Mouse (Mus musculus) limb, embryonic 15.5 days (tissue): ENCODE results near the gene Odf3l1. TPM values are rescaled to one million over a fixed set of nuclear protein-coding genes. Genes with fewer than 3 reads are reported as not detected.
"Not testable (repeated sequence)": the region's sequence is repeated elsewhere in the genome, so short reads cannot be mapped to it uniquely, and the experiment has no call there.

Source experiments
- ATAC-seq: fragments of 200-750 bp; cut with Nextera tagmentation; 2 replicates; pipeline ENCODE4 v1.8.0; 2017; ENCODE audit warnings: low read depth, moderate TSS enrichment; ENCODE audit not compliant: insufficient number of reproducible peaks, low FRiP score, low TSS enrichment
- H3K27ac ChIP-seq: fragments of 300-500 bp; sonication (generic); 2 replicates; pipeline ENCODE4 v1.5.1; 2015; ENCODE audit warnings: moderate library complexity, mild to moderate bottlenecking, inconsistent platforms
- H3K27me3 ChIP-seq: fragments of 300-500 bp; sonication (generic); 2 replicates; pipeline ENCODE4 v1.6.1; 2015; ENCODE audit warnings: inconsistent platforms
- H3K36me3 ChIP-seq: fragments of 300-500 bp; sonication (generic); 2 replicates; pipeline ENCODE4 v1.6.1; 2015; ENCODE audit warnings: inconsistent platforms
- H3K4me1 ChIP-seq: fragments of 300-500 bp; sonication (generic); 2 replicates; pipeline ENCODE4 v1.6.1; 2015; ENCODE audit warnings: inconsistent platforms
- H3K4me2 ChIP-seq: fragments of 300-500 bp; sonication (generic); 2 replicates; pipeline ENCODE4 v1.6.1; 2015; ENCODE audit warnings: mild to moderate bottlenecking, inconsistent platforms
- H3K4me3 ChIP-seq: fragments of 300-500 bp; sonication (generic); 2 replicates; pipeline ENCODE4 v1.5.1; 2015; ENCODE audit warnings: mild to moderate bottlenecking, inconsistent platforms
- H3K9ac ChIP-seq: fragments of 300-500 bp; sonication (generic); 2 replicates; pipeline ENCODE4 v1.6.1; 2015; ENCODE audit warnings: inconsistent platforms
- H3K9me3 ChIP-seq: fragments of 300-500 bp; sonication (generic); 2 replicates; pipeline ENCODE4 v1.6.1; 2016; ENCODE audit warnings: inconsistent platforms
- WGBS: fragments of 180-500 bp; shearing (Covaris S2); methylation state at CpG from one replicate; pipeline ENCODE4 v1.1.7; 2015; 5-methylcytosine and 5-hydroxymethylcytosine counted together
- polyA plus RNA-seq: library from polyadenylated mRNA; unstranded; fragments of >200 nt; fragmentation: Nextera tagmentation; extraction: Ambion mirVana; gene quantifications from 2 replicates; pipeline ENCODE4 v1.2.1, GENCODE M21; 2015

The Odf3l1 gene
- 1.00 and 3.4 TPM in 2 replicates for polyA plus RNA-seq

DNA sequence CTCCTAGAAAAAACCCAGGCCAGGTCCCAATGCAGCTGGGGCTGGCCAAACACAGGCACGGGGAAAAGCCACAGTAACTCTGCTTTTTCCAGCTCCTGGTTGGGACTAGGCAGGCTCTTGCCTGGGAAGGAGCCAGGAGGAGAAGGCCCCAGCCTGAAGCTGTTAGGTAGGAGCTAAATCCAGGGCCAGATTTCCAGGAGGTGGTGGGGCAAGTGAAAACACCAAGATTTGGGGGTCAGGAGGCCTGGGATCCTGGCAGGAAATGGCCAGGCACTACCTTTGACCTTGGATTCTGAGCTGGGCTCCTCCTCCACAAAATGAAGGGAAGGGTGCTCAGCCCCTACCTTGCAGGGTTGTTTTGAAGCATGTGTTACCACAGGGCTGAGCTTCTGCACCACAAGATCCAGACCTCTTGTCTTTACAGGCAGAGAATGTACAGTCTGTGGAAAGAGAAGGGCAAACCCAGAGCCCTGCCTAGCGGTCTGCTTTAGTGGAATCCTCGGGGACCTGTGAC, at the start of gene Odf3l1:
Gene Odf3l1, minus strand, starts transcription at position 464 of the 514 bp plus-strand sequence.
- Histone ChIP-seq H3K9me3 (no peaks in the 10 kb centered on the region), H3K4me1 (peaks cover 78% of the 10 kb centered on the region), H3K4me3 (peak within 1 kb of the TSS; percentile 63), H3K27me3 (no peaks in the 10 kb centered on the region; the same call in 1 of the 2 replicates), H3K36me3 (no peaks in the 10 kb centered on the region), H3K27ac (peak within 1 kb of the TSS; percentile 90), H3K9ac (peak within 1 kb of the TSS; percentile 77), H3K4me2 (peak within 1 kb of the TSS; percentile 67)
- ATAC-seq, result 0 out of 2 replicates have a peak, but pooled peaks have one; percentile 20
- 7% methylated on average over 3 of the region's 3 CpGs for WGBS

DNA sequence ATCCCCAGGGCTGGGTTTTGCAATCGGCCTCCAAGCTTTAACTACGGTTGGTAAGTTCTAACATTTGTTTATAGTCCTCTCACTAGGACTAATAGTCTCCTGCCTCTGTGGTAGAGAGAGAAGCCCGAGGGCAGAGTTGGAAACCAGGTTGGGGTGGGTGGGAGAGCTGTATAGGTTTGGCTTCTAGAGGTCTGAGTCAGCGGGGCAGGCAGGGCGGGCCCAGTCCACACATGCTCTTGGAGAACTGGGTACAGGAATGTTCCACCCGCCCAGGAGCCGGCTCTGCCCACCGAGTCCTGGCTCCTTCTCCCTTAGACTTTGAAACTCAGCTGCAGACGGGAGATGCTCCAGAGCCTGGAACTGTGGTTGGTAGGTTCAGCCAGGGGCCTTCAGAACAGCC, 49.5 kb upstream of the Odf3l1 start:
- H3K4me3 ChIP-seq, result no peak overlapping the region
- H3K4me1 ChIP-seq, result peaks cover 15% of the 10 kb centered on the region
- no peak overlapping the region for H3K4me2 ChIP-seq
- H3K27ac ChIP-seq, result peak overlapping the region; percentile 43
- WGBS, result 49% methylated on average over 9 of the region's 9 CpGs
- peaks cover 44% of the 10 kb centered on the region for H3K36me3 ChIP-seq
- no peak overlapping the region for H3K9ac ChIP-seq
- no peaks in the 10 kb centered on the region for H3K27me3 ChIP-seq
- peak; percentile 65; the same call in 1 of the 2 replicates for ATAC-seq
- no peaks in the 10 kb centered on the region for H3K9me3 ChIP-seq

DNA sequence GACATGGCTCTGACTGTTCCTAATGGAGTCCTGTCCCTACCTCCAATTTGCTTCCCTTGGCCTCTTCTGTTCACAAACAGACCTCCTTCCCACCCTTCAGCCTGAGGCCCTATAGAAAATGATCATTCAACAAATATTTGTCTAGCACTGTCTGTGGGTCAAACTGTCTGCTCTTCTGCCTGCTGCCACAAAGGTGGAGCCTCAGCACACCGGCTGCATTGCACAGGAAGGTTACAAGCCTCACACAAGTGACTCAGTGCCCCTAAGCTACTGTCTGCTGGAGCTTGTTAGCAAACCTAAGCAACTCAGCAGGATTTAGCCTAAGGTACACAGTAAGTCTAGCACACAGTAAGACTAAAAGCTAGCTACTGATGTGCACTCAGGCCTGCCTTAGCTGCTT, 46.5 kb upstream of the Odf3l1 start:
- ATAC-seq, result no peak
- Histone ChIP-seq H3K4me1 (peaks cover 14% of the 10 kb centered on the region), H3K4me2 (no peak overlapping the region), H3K4me3 (no peak overlapping the region), H3K9me3 (no peaks in the 10 kb centered on the region), H3K9ac (no peak overlapping the region), H3K27me3 (no peaks in the 10 kb centered on the region), H3K36me3 (peaks cover 14% of the 10 kb centered on the region), H3K27ac (no peak overlapping the region)
- WGBS, result 59% methylated on average over 1 of the region's 1 CpGs

DNA sequence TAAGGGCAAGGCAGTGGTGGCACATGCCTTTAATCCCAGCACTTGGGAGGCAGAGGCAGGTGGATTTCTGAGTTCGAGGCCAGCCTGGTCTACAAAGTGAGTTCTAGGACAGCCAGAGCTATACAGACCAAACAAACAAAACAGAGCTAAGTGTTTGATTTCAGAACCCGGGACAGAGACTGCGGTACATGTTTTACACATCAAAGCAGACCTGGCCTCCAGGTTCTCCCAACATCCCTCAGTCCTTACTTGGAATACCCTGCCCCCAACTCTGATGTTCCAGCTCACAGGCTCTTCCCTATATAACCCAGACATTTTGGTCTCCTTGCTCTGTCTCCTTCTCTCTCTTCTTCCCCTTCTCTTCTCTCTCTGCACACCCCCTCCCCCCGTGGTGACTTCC, 45.5 kb upstream of the Odf3l1 start:
- 34% methylated on average over 4 of the region's 4 CpGs for WGBS
- not testable (repeated sequence) for H3K9ac ChIP-seq, H3K27me3 ChIP-seq, H3K4me2 ChIP-seq, H3K36me3 ChIP-seq, H3K27ac ChIP-seq, H3K9me3 ChIP-seq, ATAC-seq, H3K4me3 ChIP-seq
- peaks cover 12% of the 10 kb centered on the region for H3K4me1 ChIP-seq

DNA sequence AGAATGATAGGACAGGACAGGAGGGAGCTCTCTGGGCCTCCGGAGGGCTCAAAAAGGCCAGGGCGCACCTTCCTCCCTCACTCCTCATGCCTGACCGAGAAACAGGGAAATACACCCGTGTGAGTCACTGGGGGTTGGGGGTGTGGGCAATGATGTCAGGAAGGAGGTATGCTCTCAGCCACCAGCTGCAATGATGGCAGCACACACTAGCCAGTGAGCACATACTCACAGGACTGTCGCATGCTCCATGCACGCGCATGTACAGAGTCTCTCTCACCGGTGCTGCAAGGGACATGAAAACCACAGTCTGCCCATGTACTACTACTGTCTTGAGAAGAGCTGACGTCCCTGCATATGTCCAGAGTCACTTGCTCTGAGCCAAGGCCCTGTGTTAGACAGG, 43.1 kb upstream of the Odf3l1 start:
- no peaks in the 10 kb centered on the region for H3K9me3 ChIP-seq
- no peaks in the 10 kb centered on the region for H3K4me1 ChIP-seq
- H3K27ac ChIP-seq, result no peak overlapping the region
- ATAC-seq, result no peak
- no peak overlapping the region for H3K9ac ChIP-seq
- no peak overlapping the region for H3K4me2 ChIP-seq
- H3K27me3 ChIP-seq, result no peaks in the 10 kb centered on the region
- WGBS, result 81% methylated on average over 9 of the region's 9 CpGs
- no peaks in the 10 kb centered on the region for H3K36me3 ChIP-seq
- H3K4me3 ChIP-seq, result no peak overlapping the region

DNA sequence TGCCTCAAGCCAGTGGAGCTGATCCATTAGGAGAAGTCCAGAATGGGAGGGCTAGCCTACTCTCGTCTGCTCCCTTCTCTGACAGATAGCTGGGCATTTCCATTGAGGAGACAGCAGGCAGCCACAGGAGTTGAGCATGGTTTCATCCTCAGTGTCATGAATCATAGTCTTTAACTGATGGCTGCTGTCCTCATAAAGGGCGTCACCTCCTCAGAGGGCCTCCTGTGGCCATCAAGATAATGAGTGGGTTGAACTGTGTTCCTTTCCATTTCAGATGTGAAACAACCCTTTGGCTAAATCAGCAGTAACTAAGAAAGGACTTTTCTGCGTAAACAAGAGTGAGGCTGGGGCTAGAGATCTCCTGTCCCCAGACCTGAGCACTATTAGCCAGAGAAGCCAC, 39.2 kb upstream of the Odf3l1 start:
- Histone ChIP-seq H3K4me3 (no peak overlapping the region), H3K27ac (no peak overlapping the region), H3K27me3 (no peaks in the 10 kb centered on the region), H3K36me3 (peaks cover 9% of the 10 kb centered on the region; the same call in 1 of the 2 replicates), H3K4me1 (peaks cover 24% of the 10 kb centered on the region), H3K9me3 (no peaks in the 10 kb centered on the region), H3K9ac (no peak overlapping the region), H3K4me2 (no peak overlapping the region)
- no peak for ATAC-seq
- 68% methylated on average over 3 of the region's 3 CpGs for WGBS

DNA sequence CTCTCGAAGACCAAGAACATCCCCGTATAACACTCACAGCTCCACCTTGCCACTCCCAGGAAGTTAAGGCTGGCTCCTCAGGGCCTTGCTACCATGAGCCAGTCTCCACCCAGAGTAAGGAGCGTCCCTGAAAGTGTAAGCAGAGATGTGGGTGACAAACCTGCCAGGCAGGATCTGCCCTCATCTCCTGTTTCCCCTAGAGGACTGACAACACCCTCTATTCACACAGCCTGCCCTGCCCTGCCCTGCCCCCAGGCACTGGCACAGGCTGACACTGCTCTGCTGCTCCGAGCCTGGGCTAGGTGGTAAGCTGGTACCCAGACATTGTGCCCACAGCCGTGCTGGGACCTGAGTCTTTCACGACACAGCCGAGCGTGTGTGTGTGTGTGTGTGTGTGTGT, 36.7 kb upstream of the Odf3l1 start:
- ATAC-seq, result no peak; the same call in 1 of the 2 replicates
- Histone ChIP-seq H3K9ac (no peak overlapping the region), H3K4me3 (no peak overlapping the region), H3K4me1 (peaks cover 24% of the 10 kb centered on the region), H3K9me3 (no peaks in the 10 kb centered on the region), H3K4me2 (no peak overlapping the region), H3K36me3 (peaks cover 33% of the 10 kb centered on the region), H3K27me3 (no peaks in the 10 kb centered on the region), H3K27ac (peak overlapping the region; percentile 71; the same call in 1 of the 2 replicates)
- WGBS, result 49% methylated on average over 8 of the region's 8 CpGs

DNA sequence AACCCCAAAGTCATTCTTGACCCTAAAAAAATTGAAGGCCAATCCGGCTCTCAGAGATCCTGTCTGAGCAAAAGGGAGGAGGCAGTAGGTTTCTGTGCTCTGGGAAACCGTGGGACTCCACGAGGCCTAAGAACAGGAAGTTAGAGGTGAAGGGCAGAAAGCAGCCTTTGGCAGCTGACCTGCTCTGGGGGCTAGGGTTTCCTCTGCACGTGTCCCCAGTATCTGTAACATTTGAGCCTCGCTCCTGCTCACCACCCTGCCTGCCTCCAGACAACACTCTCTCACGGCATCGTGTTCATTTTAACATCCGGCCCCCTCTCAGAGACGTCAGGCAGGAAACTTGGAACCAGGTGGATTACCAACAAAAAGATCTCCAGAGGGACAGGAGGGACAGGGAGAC, 36.1 kb upstream of the Odf3l1 start:
- ATAC-seq, result no peak
- Histone ChIP-seq H3K4me2 (no peak overlapping the region), H3K27me3 (no peaks in the 10 kb centered on the region), H3K27ac (peak overlapping the region; percentile 71), H3K4me1 (peaks cover 24% of the 10 kb centered on the region), H3K9ac (no peak overlapping the region), H3K9me3 (no peaks in the 10 kb centered on the region), H3K4me3 (no peak overlapping the region), H3K36me3 (peaks cover 35% of the 10 kb centered on the region)
- WGBS, result 27% methylated on average over 9 of the region's 9 CpGs

DNA sequence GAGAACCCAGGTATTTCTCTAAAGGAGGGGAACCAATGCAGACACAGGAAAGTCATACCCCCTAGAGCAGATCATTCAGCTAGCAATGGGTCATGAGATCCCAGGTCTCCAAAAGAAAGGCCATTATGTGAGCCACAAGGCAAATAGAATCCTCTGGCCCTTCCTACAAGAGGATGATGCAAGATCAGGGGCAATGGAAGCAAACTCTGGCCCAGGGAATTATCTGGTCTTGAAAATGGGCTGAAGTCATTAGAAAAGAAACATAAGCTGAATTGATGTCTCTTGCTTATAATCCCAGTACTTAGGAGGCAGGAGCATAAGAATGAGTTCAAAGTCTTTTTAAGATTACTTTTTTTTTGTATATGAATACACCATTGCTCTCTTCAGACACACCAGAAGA, 35.6 kb upstream of the Odf3l1 start:
- Histone ChIP-seq H3K9ac (no peak overlapping the region), H3K4me1 (peaks cover 24% of the 10 kb centered on the region), H3K36me3 (peaks cover 35% of the 10 kb centered on the region), H3K4me3 (no peak overlapping the region), H3K9me3 (no peaks in the 10 kb centered on the region), H3K4me2 (no peak overlapping the region), H3K27me3 (no peaks in the 10 kb centered on the region), H3K27ac (0 out of 2 replicates have a peak overlapping the region, but pooled peaks have one; percentile 71)
- ATAC-seq, result no peak

DNA sequence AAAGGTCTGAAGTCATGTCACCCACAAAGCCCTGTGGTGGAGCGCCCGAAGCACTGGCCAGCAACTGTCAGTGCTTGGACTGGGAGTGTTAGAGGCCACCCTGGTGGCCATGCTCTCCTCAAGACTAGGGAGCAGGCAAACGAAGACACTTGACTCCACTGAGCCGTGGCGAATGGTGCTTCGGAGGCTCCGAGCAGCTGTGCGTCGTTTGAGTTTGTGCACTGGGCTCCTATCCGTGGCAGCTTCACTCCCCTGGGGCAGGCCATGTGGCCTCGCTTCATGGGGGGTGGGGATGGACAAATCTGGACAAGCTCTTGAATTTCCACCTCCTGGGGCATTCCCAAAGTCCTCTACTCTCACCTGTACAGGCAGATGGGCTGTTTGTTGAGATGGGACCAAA, 34.9 kb upstream of the Odf3l1 start:
- WGBS, result 63% methylated on average over 11 of the region's 11 CpGs
- ATAC-seq, result no peak
- no peak overlapping the region for H3K27ac ChIP-seq

DNA sequence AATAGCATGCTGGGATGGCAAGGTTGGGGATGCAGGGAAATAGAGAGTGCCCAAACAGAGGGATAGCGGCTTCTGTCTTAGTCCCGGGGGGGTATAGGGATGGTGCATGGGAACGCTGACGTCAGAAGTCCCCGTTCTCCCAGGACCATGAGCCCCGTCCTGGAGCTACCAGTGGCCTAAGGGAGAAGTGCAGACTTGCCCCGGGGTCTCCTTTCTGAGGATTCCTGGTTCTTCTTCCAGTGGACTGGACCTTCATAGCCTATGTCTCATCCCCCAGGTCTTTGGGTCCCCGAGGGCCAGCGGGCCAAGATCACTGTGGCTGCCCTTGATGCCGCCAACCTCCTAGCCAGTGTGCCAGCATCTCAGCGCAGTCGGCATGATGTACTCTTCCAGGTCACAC, 32.3 kb upstream of the Odf3l1 start:
- H3K27ac ChIP-seq, result no peak overlapping the region
- no peak for ATAC-seq

More for the DNA sequence above, 34.9 kb upstream of the Odf3l1 start:
- H3K9ac ChIP-seq, result no peak overlapping the region
- no peaks in the 10 kb centered on the region for H3K27me3 ChIP-seq
- H3K9me3 ChIP-seq, result no peaks in the 10 kb centered on the region
- peaks cover 24% of the 10 kb centered on the region for H3K4me1 ChIP-seq
- H3K4me2 ChIP-seq, result no peak overlapping the region
- H3K36me3 ChIP-seq, result peaks cover 41% of the 10 kb centered on the region
- no peak overlapping the region for H3K4me3 ChIP-seq

DNA sequence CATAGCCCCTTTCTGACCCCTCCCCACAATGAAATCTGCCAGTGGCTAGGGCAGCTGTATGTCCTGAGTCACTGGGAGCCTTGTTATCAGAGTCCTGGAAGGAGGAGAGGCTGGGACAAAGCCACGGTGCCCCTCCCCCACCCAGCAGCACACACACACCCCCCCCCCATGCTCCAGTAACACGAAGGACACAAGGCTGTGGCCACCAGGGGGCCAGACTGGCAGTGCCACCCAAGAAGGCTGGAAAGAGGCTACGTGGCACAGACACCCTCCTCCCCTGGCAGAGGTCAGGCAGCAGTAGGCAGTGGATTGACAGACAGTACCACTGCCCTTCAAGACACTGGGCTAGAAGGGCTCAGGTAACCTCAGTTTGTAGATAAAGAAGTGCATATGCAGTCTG, 29.5 kb upstream of the Odf3l1 start:
- 25% methylated on average over 3 of the region's 3 CpGs for WGBS
- peaks cover 85% of the 10 kb centered on the region for H3K36me3 ChIP-seq
- H3K4me2 ChIP-seq, result no peak overlapping the region
- no peak overlapping the region for H3K4me3 ChIP-seq
- no peak overlapping the region for H3K27ac ChIP-seq
- H3K4me1 ChIP-seq, result peaks cover 20% of the 10 kb centered on the region
- no peak for ATAC-seq
- H3K27me3 ChIP-seq, result no peaks in the 10 kb centered on the region; the same call in 1 of the 2 replicates
- H3K9me3 ChIP-seq, result no peaks in the 10 kb centered on the region
- no peak overlapping the region for H3K9ac ChIP-seq

More for the DNA sequence above, 32.3 kb upstream of the Odf3l1 start:
- peaks cover 66% of the 10 kb centered on the region for H3K36me3 ChIP-seq
- no peak overlapping the region for H3K4me3 ChIP-seq
- 91% methylated on average over 12 of the region's 12 CpGs for WGBS
- H3K27me3 ChIP-seq, result no peaks in the 10 kb centered on the region
- no peak overlapping the region for H3K9ac ChIP-seq
- peaks cover 35% of the 10 kb centered on the region for H3K4me1 ChIP-seq
- H3K9me3 ChIP-seq, result no peaks in the 10 kb centered on the region
- H3K4me2 ChIP-seq, result no peak overlapping the region

DNA sequence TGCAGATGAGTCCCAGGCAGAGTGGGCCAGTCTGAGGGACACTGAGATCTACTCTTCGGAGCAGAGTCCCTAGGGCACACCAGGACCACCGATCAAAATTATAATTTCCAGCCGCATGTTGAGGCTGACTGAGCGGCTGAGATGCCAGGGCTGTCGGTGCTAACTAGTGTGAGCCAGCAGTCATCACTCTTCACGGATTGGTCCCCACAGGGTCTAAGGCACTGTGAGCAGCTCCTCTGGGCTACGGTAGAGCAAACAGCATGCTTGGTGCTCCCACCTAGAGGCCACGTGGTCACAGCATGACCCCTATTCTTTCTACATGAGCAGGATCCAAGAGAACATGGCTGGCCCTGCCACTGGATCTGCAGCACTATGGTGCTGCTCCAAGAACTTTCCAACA, 28.8 kb upstream of the Odf3l1 start:
- peaks cover 85% of the 10 kb centered on the region for H3K36me3 ChIP-seq
- H3K4me1 ChIP-seq, result peaks cover 19% of the 10 kb centered on the region
- H3K9ac ChIP-seq, result no peak overlapping the region
- WGBS, result 71% methylated on average over 8 of the region's 8 CpGs
- no peak overlapping the region for H3K4me3 ChIP-seq
- H3K27me3 ChIP-seq, result no peaks in the 10 kb centered on the region; the same call in 1 of the 2 replicates
- no peak overlapping the region for H3K27ac ChIP-seq
- H3K9me3 ChIP-seq, result no peaks in the 10 kb centered on the region
- no peak overlapping the region for H3K4me2 ChIP-seq
- no peak for ATAC-seq
